Mouse (Mus musculus): ENCODE measurements around the gene Cort. TPM values are rescaled to one million over a fixed set of nuclear protein-coding genes. Genes with fewer than 3 reads are reported as not detected.
"Not testable (repeated sequence)": the region's sequence is repeated elsewhere in the genome, so short reads cannot be mapped to it uniquely, and the experiment has no call there.

The Cort gene
- 0.35 TPM in 1 of 2 replicates, not detected in the other for polyA plus RNA-seq (2015; fragmentation: Nextera tagmentation; extraction: Ambion mirVana)

- WGBS, result 62% methylated on average over 11 of the region's 11 CpGs
- no peak within 1 kb of the TSS for H3K4me2 ChIP-seq (replicated peaks)
- no peaks in the 10 kb centered on the region for H3K27me3 ChIP-seq
- no peak within 1 kb of the TSS for H3K27ac ChIP-seq (replicated peaks)
- H3K9ac ChIP-seq, result no peak within 1 kb of the TSS
- no peak for ATAC-seq (ENCODE audit: insufficient number of reproducible peaks, low FRiP score, low TSS enrichment, low read depth)
- H3K36me3 ChIP-seq, result peaks cover 29% of the 10 kb centered on the region; the same call in 1 of the 2 replicates
- no peaks in the 10 kb centered on the region for H3K9me3 ChIP-seq (replicated peaks)
- H3K4me3 ChIP-seq (replicated peaks), result no peak within 1 kb of the TSS
- H3K4me1 ChIP-seq, result no peaks in the 10 kb centered on the region
These were observed at the start of gene Cort for GRCm38 (mm10) chr4:149126663-149127062. Gene Cort (minus strand): TSS chr4:149126763.

GRCm38 (mm10) chr4:149173661-149174060 is 47.1 kb upstream of the Cort start:
- ATAC-seq (ENCODE audit: insufficient number of reproducible peaks, low FRiP score, low TSS enrichment, low read depth), result no peak
- H3K27ac ChIP-seq (replicated peaks), result no peak overlapping the region
- H3K9ac ChIP-seq, result no peak overlapping the region
- H3K9me3 ChIP-seq (replicated peaks), result no peaks in the 10 kb centered on the region
- no peak overlapping the region for H3K4me2 ChIP-seq (replicated peaks)
- no peaks in the 10 kb centered on the region for H3K36me3 ChIP-seq
- H3K4me1 ChIP-seq, result peaks cover 17% of the 10 kb centered on the region
- 79% methylated on average over 6 of the region's 6 CpGs for WGBS
- no peak overlapping the region for H3K4me3 ChIP-seq (replicated peaks)
- H3K27me3 ChIP-seq, result no peaks in the 10 kb centered on the region

- ATAC-seq (ENCODE audit: insufficient number of reproducible peaks, low FRiP score, low TSS enrichment, low read depth), result no peak
- Histone ChIP-seq H3K9ac (no peak overlapping the region), H3K36me3 (no peaks in the 10 kb centered on the region), H3K4me2 (replicated peaks) (no peak overlapping the region), H3K4me3 (replicated peaks) (no peak overlapping the region), H3K4me1 (peaks cover 17% of the 10 kb centered on the region), H3K9me3 (replicated peaks) (no peaks in the 10 kb centered on the region), H3K27me3 (no peaks in the 10 kb centered on the region), H3K27ac (replicated peaks) (peak overlapping the region; percentile 71)
- WGBS, result 44% methylated on average over 2 of the region's 2 CpGs
These were observed 46.1 kb upstream of the Cort start for GRCm38 (mm10) chr4:149172666-149173065.

GRCm38 (mm10) chr4:149172083-149172482 is 45.5 kb upstream of the Cort start:
- no peaks in the 10 kb centered on the region for H3K9me3 ChIP-seq (replicated peaks)
- WGBS, result 92% methylated on average over 5 of the region's 5 CpGs

GRCm38 (mm10) chr4:149171581-149171981 is 45.0 kb upstream of the Cort start:
- H3K27me3 ChIP-seq, result no peaks in the 10 kb centered on the region
- no peak overlapping the region for H3K4me3 ChIP-seq (replicated peaks)
- WGBS, result 55% methylated on average over 5 of the region's 5 CpGs
- H3K4me1 ChIP-seq, result peaks cover 17% of the 10 kb centered on the region
- no peak overlapping the region for H3K9ac ChIP-seq
- H3K36me3 ChIP-seq, result no peaks in the 10 kb centered on the region
- no peak for ATAC-seq (ENCODE audit: insufficient number of reproducible peaks, low FRiP score, low TSS enrichment, low read depth)
- no peaks in the 10 kb centered on the region for H3K9me3 ChIP-seq (replicated peaks)
- H3K27ac ChIP-seq (replicated peaks), result peak overlapping the region; percentile 71
- no peak overlapping the region for H3K4me2 ChIP-seq (replicated peaks)

More at GRCm38 (mm10) chr4:149172083-149172482, 45.5 kb upstream of the Cort start:
- H3K4me3 ChIP-seq (replicated peaks), result no peak overlapping the region
- H3K27ac ChIP-seq (replicated peaks), result peak overlapping the region; percentile 71
- H3K4me1 ChIP-seq, result peaks cover 17% of the 10 kb centered on the region
- H3K4me2 ChIP-seq (replicated peaks), result no peak overlapping the region
- ATAC-seq (ENCODE audit: insufficient number of reproducible peaks, low FRiP score, low TSS enrichment, low read depth), result no peak
- H3K36me3 ChIP-seq, result no peaks in the 10 kb centered on the region
- no peaks in the 10 kb centered on the region for H3K27me3 ChIP-seq
- no peak overlapping the region for H3K9ac ChIP-seq

GRCm38 (mm10) chr4:149170394-149170931 is 43.9 kb upstream of the Cort start:
- no peak overlapping the region for H3K4me3 ChIP-seq (replicated peaks)
- peaks cover 22% of the 10 kb centered on the region for H3K4me1 ChIP-seq
- peak overlapping the region; percentile 65; the same call in 1 of the 2 replicates for H3K27ac ChIP-seq (replicated peaks)
- H3K27me3 ChIP-seq, result no peaks in the 10 kb centered on the region
- no peak for ATAC-seq (ENCODE audit: insufficient number of reproducible peaks, low FRiP score, low TSS enrichment, low read depth)
- 53% methylated on average over 7 of the region's 7 CpGs for WGBS
- no peak overlapping the region for H3K9ac ChIP-seq
- no peaks in the 10 kb centered on the region for H3K9me3 ChIP-seq (replicated peaks)
- no peaks in the 10 kb centered on the region for H3K36me3 ChIP-seq
- H3K4me2 ChIP-seq (replicated peaks), result no peak overlapping the region

- WGBS, result 80% methylated on average over 7 of the region's 8 CpGs
- ATAC-seq (ENCODE audit: insufficient number of reproducible peaks, low FRiP score, low TSS enrichment, low read depth), result not testable (repeated sequence)
These were observed 43.4 kb upstream of the Cort start for GRCm38 (mm10) chr4:149169926-149170325.

GRCm38 (mm10) chr4:149168016-149168415 is 41.5 kb upstream of the Cort start:
- Histone ChIP-seq H3K4me1 (peaks cover 24% of the 10 kb centered on the region), H3K4me2 (replicated peaks) (no peak overlapping the region), H3K27me3 (no peaks in the 10 kb centered on the region), H3K4me3 (replicated peaks) (no peak overlapping the region), H3K9me3 (replicated peaks) (no peaks in the 10 kb centered on the region), H3K36me3 (peaks cover 12% of the 10 kb centered on the region; the same call in 1 of the 2 replicates), H3K27ac (replicated peaks) (no peak overlapping the region), H3K9ac (no peak overlapping the region)
- no peak for ATAC-seq (ENCODE audit: insufficient number of reproducible peaks, low FRiP score, low TSS enrichment, low read depth)
- WGBS, result 54% methylated on average over 2 of the region's 2 CpGs

More at GRCm38 (mm10) chr4:149169926-149170325, 43.4 kb upstream of the Cort start:
- H3K4me3 ChIP-seq (replicated peaks); H3K36me3 ChIP-seq; H3K4me2 ChIP-seq (replicated peaks); H3K27me3 ChIP-seq; H3K9ac ChIP-seq; H3K9me3 ChIP-seq (replicated peaks): not testable (repeated sequence)
- Histone ChIP-seq H3K27ac (replicated peaks) (peak overlapping the region; percentile 65; the same call in 1 of the 2 replicates), H3K4me1 (peaks cover 27% of the 10 kb centered on the region)

GRCm38 (mm10) chr4:149166957-149167611 is 40.5 kb upstream of the Cort start:
- Histone ChIP-seq H3K9me3 (replicated peaks) (no peaks in the 10 kb centered on the region), H3K4me2 (replicated peaks) (peak overlapping the region; percentile 62), H3K4me3 (replicated peaks) (peak overlapping the region; percentile 70), H3K9ac (peak overlapping the region; percentile 48; the same call in 1 of the 2 replicates), H3K36me3 (peaks cover 20% of the 10 kb centered on the region; the same call in 1 of the 2 replicates), H3K4me1 (peaks cover 14% of the 10 kb centered on the region), H3K27ac (replicated peaks) (peak overlapping the region; percentile 88), H3K27me3 (no peaks in the 10 kb centered on the region)
- ATAC-seq (ENCODE audit: insufficient number of reproducible peaks, low FRiP score, low TSS enrichment, low read depth), result peak; percentile 25; the same call in 1 of the 2 replicates
- WGBS, result 1% methylated on average over 27 of the region's 27 CpGs

- H3K9me3 ChIP-seq (replicated peaks), result no peaks in the 10 kb centered on the region
- no peaks in the 10 kb centered on the region for H3K27me3 ChIP-seq
- H3K4me2 ChIP-seq (replicated peaks), result peak within 1 kb of the TSS; percentile 62
- ATAC-seq (ENCODE audit: insufficient number of reproducible peaks, low FRiP score, low TSS enrichment, low read depth), result peak; percentile 99
- H3K27ac ChIP-seq (replicated peaks), result peak within 1 kb of the TSS; percentile 88
- WGBS, result under 1% methylated on average over 57 of the region's 59 CpGs
- H3K4me1 ChIP-seq, result peaks cover 11% of the 10 kb centered on the region
- peak within 1 kb of the TSS; percentile 70 for H3K4me3 ChIP-seq (replicated peaks)
- peaks cover 26% of the 10 kb centered on the region; the same call in 1 of the 2 replicates for H3K36me3 ChIP-seq
- H3K9ac ChIP-seq, result peak within 1 kb of the TSS; percentile 67
These were observed 39.8 kb upstream of the Cort start, which contains the start of gene Pgd for GRCm38 (mm10) chr4:149166215-149166946. Gene Pgd (minus strand): TSS chr4:149166771.

GRCm38 (mm10) chr4:149164150-149164549 is 37.6 kb upstream of the Cort start:
- H3K36me3 ChIP-seq, result peaks cover 48% of the 10 kb centered on the region
- no peak overlapping the region for H3K4me2 ChIP-seq (replicated peaks)
- H3K4me1 ChIP-seq, result peaks cover 11% of the 10 kb centered on the region
- no peak overlapping the region for H3K4me3 ChIP-seq (replicated peaks)
- no peaks in the 10 kb centered on the region for H3K27me3 ChIP-seq
- H3K9me3 ChIP-seq (replicated peaks), result no peaks in the 10 kb centered on the region
- no peak for ATAC-seq (ENCODE audit: insufficient number of reproducible peaks, low FRiP score, low TSS enrichment, low read depth)
- H3K27ac ChIP-seq (replicated peaks), result no peak overlapping the region
- H3K9ac ChIP-seq, result no peak overlapping the region
- WGBS, result 48% methylated on average over 5 of the region's 5 CpGs
